Mouse (Mus musculus) thymus, postnatal 36 days (tissue): ENCODE data around the gene Lonrf2.

ENCODE experiments used
- DNase-seq, 2 experiments: peaks; one replicate each; pipeline ENCODE4 v3.0.0; 2022; ENCODE audit warnings: mixed read lengths in 2 of 2

Lonrf2 gene

GRCm38 (mm10) chr1:38835568-38836476, 689 bp downstream of the Lonrf2 start:
- peak in 1 of 2 experiments; percentile 4 for DNase-seq

- DNase-seq, result peak; percentile 19 to 25
These were observed 1.6 kb downstream of the Lonrf2 start for GRCm38 (mm10) chr1:38834899-38835298.

- no peak for DNase-seq
These were observed 11.6 kb downstream of the Lonrf2 start for GRCm38 (mm10) chr1:38824926-38825325.

GRCm38 (mm10) chr1:38823851-38824250, 12.7 kb downstream of the Lonrf2 start:
- no peak for DNase-seq

GRCm38 (mm10) chr1:38819691-38820090, 16.8 kb downstream of the Lonrf2 start:
- DNase-seq, result no peak

- no peak for DNase-seq
These were observed 18.8 kb downstream of the Lonrf2 start for GRCm38 (mm10) chr1:38817671-38818070.

- no peak for DNase-seq
These were observed 19.2 kb downstream of the Lonrf2 start for GRCm38 (mm10) chr1:38817268-38817667.

- no peak for DNase-seq
These were observed 20.2 kb downstream of the Lonrf2 start for GRCm38 (mm10) chr1:38816306-38816705.

- DNase-seq, result no peak
These were observed 29.4 kb downstream of the Lonrf2 start for GRCm38 (mm10) chr1:38807121-38807520.

- DNase-seq, result no peak
These were observed 36.1 kb downstream of the Lonrf2 start for GRCm38 (mm10) chr1:38800402-38800801.

GRCm38 (mm10) chr1:38799304-38799703, 37.2 kb downstream of the Lonrf2 start:
- peak; percentile 19 for DNase-seq

GRCm38 (mm10) chr1:38796936-38797335, 39.6 kb downstream of the Lonrf2 start:
- DNase-seq, result no peak

GRCm38 (mm10) chr1:38795496-38795895, 41.0 kb downstream of the Lonrf2 start:
- DNase-seq, result no peak

- DNase-seq, result no peak
These were observed 45.3 kb downstream of the Lonrf2 start for GRCm38 (mm10) chr1:38791016-38791810.

GRCm38 (mm10) chr1:38789988-38790602, 46.4 kb downstream of the Lonrf2 start:
- DNase-seq, result no peak

- no peak for DNase-seq
These were observed 47.6 kb downstream of the Lonrf2 start for GRCm38 (mm10) chr1:38788904-38789303.

GRCm38 (mm10) chr1:38787443-38787842, 49.1 kb downstream of the Lonrf2 start:
- peak; percentile 35 to 38 for DNase-seq

- no peak for DNase-seq
These were observed 50.2 kb downstream of the Lonrf2 start for GRCm38 (mm10) chr1:38786358-38786757.

GRCm38 (mm10) chr1:38778271-38778670, 58.2 kb downstream of the Lonrf2 start:
- no peak for DNase-seq

- no peak for DNase-seq
These were observed 59.0 kb downstream of the Lonrf2 start for GRCm38 (mm10) chr1:38777500-38777899.

- no peak for DNase-seq
These were observed 60.8 kb downstream of the Lonrf2 start for GRCm38 (mm10) chr1:38775713-38776112.

GRCm38 (mm10) chr1:38770676-38771075, 65.8 kb downstream of the Lonrf2 start:
- DNase-seq, result no peak

GRCm38 (mm10) chr1:38769920-38770319, 66.6 kb downstream of the Lonrf2 start:
- peak; percentile 56 to 60 for DNase-seq
